Mouse (Mus musculus) adrenal gland, adult (tissue): ENCODE measurements around the gene Stk32b.

Experiments used
- DNase-seq, 2 experiments: peaks; one replicate each; pipeline ENCODE4 v3.0.0; 2022 to 2023; ENCODE audit warnings: low spot score in 1 of 2; ENCODE audit not compliant: inconsistent age in 2 of 2

Stk32b gene

GRCm38 (mm10) chr5:37520441-37520840 lies 196.5 kb downstream of the Stk32b start:
- peak; percentile 23 to 44 for DNase-seq

DNA sequence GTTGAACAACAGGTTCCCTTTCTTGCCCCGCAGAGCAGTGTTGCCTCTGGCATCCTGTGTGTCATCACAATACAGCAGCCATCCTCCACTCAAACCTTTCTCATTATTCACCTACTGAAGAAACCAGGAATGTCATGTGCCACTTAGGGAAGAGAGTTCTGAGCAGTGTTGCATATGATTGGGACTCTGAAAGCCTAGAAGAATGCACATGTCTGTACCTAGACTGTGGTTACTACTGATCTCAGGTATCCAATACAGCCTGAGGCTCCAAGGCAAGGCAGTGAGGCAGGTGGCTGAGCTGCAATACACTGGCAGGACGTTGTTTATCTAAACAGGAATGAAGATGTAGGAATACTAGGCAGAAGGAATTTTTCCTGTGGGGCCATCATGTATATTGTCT lies 204.5 kb downstream of the Stk32b start:
- no peak for DNase-seq

DNA sequence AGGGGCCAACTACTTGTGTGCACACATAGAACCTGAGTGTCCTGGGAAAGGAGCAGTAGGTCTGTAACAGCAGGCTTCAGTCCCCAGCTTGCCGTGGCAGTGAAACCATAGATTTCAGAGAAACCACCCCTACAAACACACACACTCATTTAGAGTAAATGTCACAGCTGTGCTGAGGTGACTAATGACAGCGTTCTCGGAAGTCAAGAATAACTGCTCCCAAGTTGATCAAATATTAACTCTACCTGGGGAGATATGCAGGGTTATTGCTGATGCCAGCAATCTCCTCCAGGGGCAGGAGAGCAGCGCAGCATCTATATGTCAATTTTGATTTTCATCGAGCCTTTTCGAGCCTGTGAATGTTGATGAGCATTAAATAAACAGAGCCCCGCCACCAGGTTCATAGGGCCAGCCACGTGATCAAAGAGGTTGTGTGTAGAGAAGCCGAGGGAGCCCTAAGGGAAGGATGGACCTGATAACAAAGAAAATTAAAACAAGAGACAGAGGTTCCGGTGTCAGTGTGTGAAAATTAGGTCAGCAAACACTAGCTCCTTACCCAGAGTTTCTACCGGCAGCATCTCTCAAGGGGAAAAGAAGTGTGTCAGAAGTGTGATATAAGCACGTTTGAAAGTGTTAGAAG lies 210.0 kb downstream of the Stk32b start:
- no peak for DNase-seq

GRCm38 (mm10) chr5:37494984-37495476 lies 221.9 kb downstream of the Stk32b start:
- peak in 1 of 2 experiments; percentile 38 for DNase-seq

- DNase-seq, result no peak
Measured at GRCm38 (mm10) chr5:37472025-37472608, 244.9 kb downstream of the Stk32b start.

DNA sequence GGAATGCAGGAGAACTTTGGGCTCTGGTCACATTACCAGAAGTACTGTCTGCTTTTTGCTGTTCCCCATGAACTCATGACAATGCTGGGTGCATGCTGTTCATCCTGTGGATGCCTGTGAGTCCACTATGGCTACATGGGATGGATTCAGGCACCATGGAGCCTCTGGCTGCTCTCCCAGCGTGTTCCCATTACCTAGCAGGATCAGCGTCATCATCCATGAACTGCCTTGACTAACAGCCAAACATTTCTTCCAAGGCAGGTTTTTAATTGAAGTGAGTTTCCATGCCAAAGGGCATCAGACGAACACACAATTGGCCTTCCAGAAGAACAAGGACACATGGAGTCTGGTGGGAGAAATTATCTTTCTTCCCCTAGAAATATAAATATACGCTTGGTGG lies 245.4 kb downstream of the Stk32b start:
- no peak for DNase-seq

GRCm38 (mm10) chr5:37469031-37469430 lies 247.9 kb downstream of the Stk32b start:
- no peak for DNase-seq

DNA sequence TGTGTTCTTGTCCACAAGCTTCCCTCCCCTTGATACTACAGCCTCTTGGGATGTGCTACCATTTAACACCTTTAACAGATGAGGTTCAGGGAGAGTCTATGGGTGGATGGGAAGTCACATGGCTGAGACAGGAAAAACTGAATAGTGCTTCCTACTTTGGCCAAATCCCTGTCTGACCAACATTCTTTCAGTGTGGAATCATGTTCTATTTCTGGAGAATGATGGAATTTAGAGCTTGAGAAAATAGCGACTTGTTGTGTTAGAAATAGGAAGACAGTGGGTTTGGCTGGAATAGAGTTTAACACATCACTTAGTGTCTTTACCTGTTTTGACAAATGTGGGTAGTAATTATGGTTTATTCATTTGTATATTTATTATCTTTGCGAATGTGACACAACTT lies 249.3 kb downstream of the Stk32b start:
- DNase-seq, result no peak

DNA sequence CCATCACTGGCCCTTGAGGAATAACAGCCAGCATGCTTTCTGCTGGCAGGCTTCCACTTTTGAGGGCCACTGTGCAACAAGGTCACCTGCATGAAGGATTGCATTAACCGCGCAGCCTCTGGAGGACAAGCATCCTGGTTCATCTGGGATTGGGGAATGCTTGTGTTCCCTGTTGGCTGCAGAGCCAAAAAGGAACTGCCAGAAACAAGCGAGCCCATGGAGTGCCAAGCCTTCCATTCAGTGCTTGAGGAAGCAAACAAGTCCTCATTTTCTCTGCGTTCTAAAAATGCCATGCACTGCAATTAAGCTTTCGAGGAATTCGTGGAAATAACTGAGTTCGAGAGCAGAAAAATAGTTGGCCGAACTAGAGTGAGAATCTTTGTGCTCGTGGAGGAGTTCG lies 251.5 kb downstream of the Stk32b start:
- DNase-seq, result no peak

GRCm38 (mm10) chr5:37458236-37458635 lies 258.7 kb downstream of the Stk32b start:
- DNase-seq, result no peak

DNA sequence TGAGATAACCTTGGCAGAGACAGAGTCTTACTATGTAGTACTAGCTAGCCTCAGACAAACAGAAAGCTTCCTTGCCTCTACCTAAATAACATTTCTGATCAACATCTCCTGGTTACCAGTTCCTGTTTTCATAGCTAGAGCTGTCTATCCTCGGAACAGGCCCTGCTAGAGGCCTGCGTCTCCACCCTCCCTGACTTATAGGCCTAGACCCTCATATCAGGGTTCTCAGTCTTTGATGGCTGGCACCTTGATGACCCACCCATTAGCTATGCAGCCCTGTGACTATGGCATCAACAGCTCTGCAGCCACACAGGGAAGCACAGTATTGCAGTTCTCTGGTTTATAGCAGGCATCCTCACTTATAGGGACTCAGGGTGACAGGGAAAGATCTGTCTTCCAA lies 259.1 kb downstream of the Stk32b start:
- DNase-seq, result no peak

DNA sequence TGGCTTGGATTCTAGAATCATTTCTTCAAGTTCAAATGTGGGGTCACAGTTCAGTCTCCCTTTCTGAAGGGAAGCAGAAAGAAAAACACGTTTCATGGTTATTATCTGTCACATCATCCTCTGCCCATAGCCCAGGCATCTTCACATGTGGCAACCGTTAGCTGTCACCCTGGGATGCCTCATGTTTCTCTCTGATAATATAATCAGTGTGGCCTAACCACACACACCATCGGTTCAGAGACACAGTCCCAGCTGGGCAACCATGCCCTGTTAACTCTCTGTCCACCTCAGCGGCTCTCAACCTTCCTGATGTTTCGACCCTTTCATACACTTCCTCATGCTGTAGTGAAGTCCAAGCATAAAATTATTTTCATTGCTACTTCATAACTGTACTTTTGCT lies 259.8 kb downstream of the Stk32b start:
- no peak for DNase-seq

DNA sequence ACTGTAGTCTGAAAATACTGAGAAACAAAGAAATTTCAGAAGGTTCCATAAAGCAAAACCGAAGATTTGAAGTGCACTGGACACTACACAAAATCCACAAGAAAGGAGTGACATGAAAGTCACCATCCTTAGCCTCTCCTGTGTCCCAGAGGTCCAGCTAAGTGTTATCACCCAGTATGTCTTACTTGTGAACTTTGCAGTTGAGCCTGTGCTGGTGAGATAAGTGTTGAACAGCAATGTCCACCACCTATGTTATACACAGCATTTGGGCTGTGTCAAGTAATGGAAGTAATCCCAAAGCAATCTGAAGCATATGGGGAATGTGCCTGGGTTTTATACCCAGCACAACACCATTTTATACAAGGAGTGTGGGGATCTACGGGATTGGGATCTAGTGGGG lies 260.4 kb downstream of the Stk32b start:
- DNase-seq, result no peak

GRCm38 (mm10) chr5:37447546-37447945 lies 269.4 kb downstream of the Stk32b start:
- no peak for DNase-seq

GRCm38 (mm10) chr5:37442767-37443166 lies 274.2 kb downstream of the Stk32b start:
- no peak for DNase-seq

GRCm38 (mm10) chr5:37435417-37435816 lies 281.6 kb downstream of the Stk32b start:
- DNase-seq, result no peak

GRCm38 (mm10) chr5:37427210-37427609 lies 289.8 kb downstream of the Stk32b start:
- no peak for DNase-seq

DNA sequence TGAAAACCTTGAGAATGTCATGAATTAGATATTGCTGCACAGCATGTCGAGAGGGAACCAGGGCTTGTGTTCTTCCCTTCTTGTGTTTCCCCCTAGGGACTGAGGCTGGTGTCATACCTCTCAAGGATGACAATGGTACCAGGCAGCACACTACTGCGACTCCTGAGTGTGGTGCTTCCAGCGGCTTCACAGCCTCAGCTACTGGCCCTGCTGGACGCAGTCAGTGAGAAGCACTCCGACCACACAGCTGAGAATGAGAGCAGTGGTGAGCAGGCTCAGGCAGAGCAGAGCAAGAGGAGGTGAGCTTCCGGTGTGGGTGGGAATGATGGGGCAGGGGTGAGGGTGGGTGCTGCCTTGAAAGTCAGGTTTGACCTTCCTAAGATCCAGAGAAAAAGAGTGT lies 297.9 kb downstream of the Stk32b start:
- DNase-seq, result no peak
